Mouse (Mus musculus): Measurements from ENCODE around the gene Plekhn1. TPM values are rescaled to one million over a fixed set of nuclear protein-coding genes. Genes with fewer than 3 reads are reported as not detected.
A peak's percentile ranks its signal among the peaks of the same experiment; 100 is the strongest.

Plekhn1 gene
- total and polyA plus RNA-seq, 3 experiments: 9.7 to 25.2 (median 10.8) TPM

DNA sequence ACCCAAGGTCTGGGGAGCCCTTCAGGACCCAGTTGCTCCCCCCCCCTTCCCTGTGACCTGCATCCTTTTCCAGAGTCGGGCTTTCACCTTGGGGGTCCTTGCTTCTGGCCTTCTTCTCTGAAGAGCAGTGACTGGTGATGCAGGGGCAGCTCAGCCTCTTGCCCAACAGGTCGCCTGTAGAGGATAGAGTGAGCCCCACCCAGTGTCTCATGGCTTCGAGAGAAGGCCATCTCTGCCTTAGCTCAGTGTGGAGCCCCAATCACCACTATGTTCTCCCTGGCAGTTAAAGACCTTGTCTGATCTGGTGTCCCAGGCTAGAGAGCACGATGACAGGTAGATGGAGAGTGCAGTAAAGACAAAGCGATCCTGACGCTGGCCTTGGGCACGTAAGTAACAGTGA, 17.5 kb upstream of the Plekhn1 start:
- Histone ChIP-seq H3K4me3 (no peak overlapping the region), H3K27me3 (ENCODE audit: control insufficient read depth, insufficient read depth, low read length) (peaks cover 6% of the 10 kb centered on the region; the same call in 1 of the 2 replicates), H3K4me1 (ENCODE audit: control insufficient read depth, insufficient read depth, low read length) (peaks cover 2% of the 10 kb centered on the region; the same call in 1 of the 2 replicates), H3K9ac (ENCODE audit: low read depth, low read length) (no peak overlapping the region), H3K36me3 (ENCODE audit: control insufficient read depth, insufficient read depth, low read length) (no peaks in the 10 kb centered on the region), H3K79me2 (replicated peaks; ENCODE audit: control insufficient read depth, insufficient read depth, low read length) (no peaks in the 10 kb centered on the region), H3K27ac (no peak overlapping the region)
- intact Hi-C loops (cut with DNase I): no loop called here
- no peak for DNase-seq
- no peak for TF ChIP-seq CTCF (IDR thresholded peaks at IDR 0.05)
- TF ChIP-seq EP300 (IDR thresholded peaks at IDR 0.05; ENCODE audit: insufficient read depth, low read depth, low read length): no peak
- TF ChIP-seq POLR2A (IDR thresholded peaks at IDR 0.05; ENCODE audit: insufficient read depth, low read depth, low read length): no peak
- WGBS: 35% methylated on average over 7 of the region's 7 CpGs

DNA sequence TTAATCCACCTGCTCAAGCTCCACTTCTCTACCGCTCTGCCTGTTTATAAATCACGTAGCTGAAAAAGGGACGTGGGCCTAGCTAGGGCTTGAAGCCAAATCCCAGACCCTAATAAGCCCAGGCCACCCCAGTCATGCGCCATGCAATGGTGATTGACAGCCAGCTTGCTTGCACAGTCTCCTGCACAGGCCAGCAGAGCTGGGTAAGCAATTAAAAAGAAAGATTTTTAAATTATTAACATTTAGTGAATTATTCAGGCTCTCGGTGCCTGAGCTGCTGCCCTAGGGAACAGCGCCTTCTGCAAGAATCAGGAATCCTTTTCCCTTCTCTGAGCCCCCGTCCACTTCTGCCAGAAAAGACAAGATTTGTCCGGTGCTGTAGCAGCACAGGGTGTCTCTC, 16.4 kb upstream of the Plekhn1 start:
- peaks cover 6% of the 10 kb centered on the region; the same call in 1 of the 2 replicates for H3K27me3 ChIP-seq (ENCODE audit: control insufficient read depth, insufficient read depth, low read length)
- no peak for TF ChIP-seq CTCF (IDR thresholded peaks at IDR 0.05)
- no peak for TF ChIP-seq EP300 (IDR thresholded peaks at IDR 0.05; ENCODE audit: insufficient read depth, low read depth, low read length)
- no peak for TF ChIP-seq POLR2A (IDR thresholded peaks at IDR 0.05; ENCODE audit: insufficient read depth, low read depth, low read length)
- peaks cover 2% of the 10 kb centered on the region; the same call in 1 of the 2 replicates for H3K4me1 ChIP-seq (ENCODE audit: control insufficient read depth, insufficient read depth, low read length)
- intact Hi-C loops (cut with DNase I): no loop called here
- 77% methylated on average over 8 of the region's 8 CpGs for WGBS
- no peak overlapping the region for H3K27ac ChIP-seq
- H3K36me3 ChIP-seq (ENCODE audit: control insufficient read depth, insufficient read depth, low read length): no peaks in the 10 kb centered on the region
- no peaks in the 10 kb centered on the region for H3K79me2 ChIP-seq (replicated peaks; ENCODE audit: control insufficient read depth, insufficient read depth, low read length)
- no peak overlapping the region for H3K9ac ChIP-seq (ENCODE audit: low read depth, low read length)
- DNase-seq: no peak
- no peak overlapping the region for H3K4me3 ChIP-seq

DNA sequence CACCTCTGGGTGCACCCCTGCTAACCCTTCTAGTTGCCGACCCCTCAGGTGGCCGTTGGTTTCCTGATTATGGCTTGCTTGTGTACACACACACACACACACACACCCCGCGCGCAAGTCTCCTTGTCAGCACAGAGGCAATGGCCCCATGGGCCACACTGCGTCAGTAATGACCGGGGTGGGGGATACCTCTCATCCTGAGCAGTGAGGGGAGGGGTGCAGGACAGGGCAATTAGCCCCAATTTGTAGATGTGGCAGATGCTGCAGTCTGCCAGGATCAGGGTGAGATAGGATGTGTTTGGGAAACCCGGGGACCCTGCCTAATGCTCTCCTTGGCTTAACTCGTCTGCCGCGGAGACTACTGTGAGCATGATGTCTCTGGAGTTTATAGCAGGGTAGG, 14.9 kb upstream of the Plekhn1 start:
- H3K4me3 ChIP-seq: no peak overlapping the region
- H3K79me2 ChIP-seq (replicated peaks; ENCODE audit: control insufficient read depth, insufficient read depth, low read length): no peaks in the 10 kb centered on the region
- no peak for DNase-seq
- peaks cover 3% of the 10 kb centered on the region; the same call in 1 of the 2 replicates for H3K27me3 ChIP-seq (ENCODE audit: control insufficient read depth, insufficient read depth, low read length)
- 69% methylated on average over 11 of the region's 11 CpGs for WGBS
- no peak overlapping the region for H3K27ac ChIP-seq
- peaks cover 2% of the 10 kb centered on the region; the same call in 1 of the 2 replicates for H3K4me1 ChIP-seq (ENCODE audit: control insufficient read depth, insufficient read depth, low read length)
- no peaks in the 10 kb centered on the region for H3K36me3 ChIP-seq (ENCODE audit: control insufficient read depth, insufficient read depth, low read length)
- H3K9ac ChIP-seq (ENCODE audit: low read depth, low read length): no peak overlapping the region
- intact Hi-C loops (cut with DNase I): no loop called here
- TF ChIP-seq POLR2A (IDR thresholded peaks at IDR 0.05; ENCODE audit: insufficient read depth, low read depth, low read length) (no peak), CTCF (IDR thresholded peaks at IDR 0.05) (no peak), EP300 (IDR thresholded peaks at IDR 0.05; ENCODE audit: insufficient read depth, low read depth, low read length) (no peak)

DNA sequence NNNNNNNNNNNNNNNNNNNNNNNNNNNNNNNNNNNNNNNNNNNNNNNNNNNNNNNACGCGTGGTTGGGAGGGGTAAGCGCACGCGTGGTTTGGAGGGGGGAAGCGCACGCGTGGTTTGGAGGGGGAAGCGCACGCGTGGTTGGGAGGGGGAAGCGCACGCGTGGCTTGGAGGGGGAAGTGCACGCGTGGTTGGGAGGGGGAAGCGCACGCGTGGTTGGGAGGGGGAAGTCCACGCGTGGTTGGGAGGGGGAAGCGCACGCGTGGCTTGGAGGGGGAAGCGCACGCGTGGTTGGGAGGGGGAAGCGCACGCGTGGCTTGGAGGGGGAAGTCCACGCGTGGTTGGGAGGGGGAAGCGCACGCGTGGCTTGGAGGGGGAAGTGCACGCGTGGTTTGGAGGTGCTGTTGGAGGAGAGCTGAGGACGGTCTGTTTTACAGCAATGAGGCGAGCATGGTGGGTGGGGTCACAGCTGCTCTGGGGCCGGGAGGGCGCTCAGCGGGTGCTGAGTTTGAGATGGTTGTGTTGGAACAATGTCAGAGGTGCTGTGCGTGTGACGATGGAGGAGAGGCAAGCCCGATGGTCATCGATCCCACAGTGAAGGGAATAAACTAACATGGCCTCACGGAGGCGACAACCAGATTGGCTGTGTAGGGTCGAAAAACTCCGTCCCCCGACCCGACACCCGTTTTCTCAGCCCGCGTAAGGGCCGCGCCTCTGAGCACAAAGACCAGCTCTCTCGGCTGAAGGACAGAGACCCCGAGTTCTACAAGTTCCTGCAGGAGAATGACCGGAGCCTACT, 2.2 kb upstream of the Plekhn1 start:
- intact Hi-C loops (cut with DNase I): loop anchor here (2.0 kb wide), 1 partner anchor 126 kb away; no protein-coding TSS in a partner anchor
- Histone ChIP-seq H3K27ac (no peak overlapping the region), H3K79me2 (replicated peaks; ENCODE audit: control insufficient read depth, insufficient read depth, low read length) (peaks cover 3% of the 10 kb centered on the region), H3K27me3 (ENCODE audit: control insufficient read depth, insufficient read depth, low read length) (no peaks in the 10 kb centered on the region), H3K4me3 (no peak overlapping the region), H3K36me3 (ENCODE audit: control insufficient read depth, insufficient read depth, low read length) (no peaks in the 10 kb centered on the region), H3K9ac (ENCODE audit: low read depth, low read length) (peak overlapping the region; percentile 39), H3K4me1 (ENCODE audit: control insufficient read depth, insufficient read depth, low read length) (peaks cover 2% of the 10 kb centered on the region; the same call in 1 of the 2 replicates)
- no peak for DNase-seq
- TF ChIP-seq POLR2A (IDR thresholded peaks at IDR 0.05; ENCODE audit: insufficient read depth, low read depth, low read length) (no peak), CTCF (IDR thresholded peaks at IDR 0.05) (no peak), EP300 (IDR thresholded peaks at IDR 0.05; ENCODE audit: insufficient read depth, low read depth, low read length) (no peak)
- WGBS: 36% methylated on average over 58 of the region's 60 CpGs

DNA sequence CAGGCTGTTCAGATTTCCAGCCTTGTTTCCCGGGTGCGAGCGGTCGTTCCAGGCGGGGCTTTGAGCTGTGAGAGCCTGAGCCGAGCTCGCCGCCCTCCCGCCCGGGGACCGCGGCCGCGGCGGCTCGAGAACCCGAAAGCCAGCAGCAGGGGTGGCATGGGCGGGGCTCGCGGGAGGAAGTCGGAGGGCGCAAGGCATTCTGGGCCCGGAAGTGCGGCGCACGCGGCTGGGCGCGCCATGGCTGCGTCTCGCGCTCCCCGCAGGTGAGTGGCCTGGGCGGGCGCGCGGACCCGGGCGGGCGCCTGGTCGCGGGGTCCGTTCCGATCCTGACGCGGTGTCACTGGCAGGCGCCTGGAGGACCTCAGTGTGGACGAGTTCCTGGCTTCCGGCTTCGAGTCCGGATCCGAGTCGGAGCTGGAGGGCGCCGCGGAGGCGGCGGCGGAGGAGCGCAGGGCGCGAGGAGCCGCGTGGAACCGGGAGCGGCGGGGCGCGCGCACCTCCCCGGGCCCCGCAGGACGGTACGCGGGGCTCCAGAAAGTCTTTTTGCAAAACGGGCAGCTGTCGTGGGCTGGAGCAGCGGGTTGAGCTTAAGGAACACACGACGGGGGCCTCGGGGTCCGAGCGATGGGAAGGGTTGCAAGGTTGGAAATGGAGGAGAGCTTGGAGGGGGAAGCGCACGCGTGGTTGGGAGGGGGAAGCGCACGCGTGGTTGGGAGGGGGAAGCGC, 1.3 kb upstream of the Plekhn1 start, which contains the start of gene Noc2l:
Noc2l (plus strand) TSS at position 203 of the 726 bp plus-strand sequence.
- no peak for TF ChIP-seq EP300 (IDR thresholded peaks at IDR 0.05; ENCODE audit: insufficient read depth, low read depth, low read length)
- peak; percentile 69 for TF ChIP-seq POLR2A (IDR thresholded peaks at IDR 0.05; ENCODE audit: insufficient read depth, low read depth, low read length)
- no peak for TF ChIP-seq CTCF (IDR thresholded peaks at IDR 0.05)
- Histone ChIP-seq H3K79me2 (replicated peaks; ENCODE audit: control insufficient read depth, insufficient read depth, low read length) (peaks cover 3% of the 10 kb centered on the region), H3K9ac (ENCODE audit: low read depth, low read length) (peak within 1 kb of the TSS; percentile 90), H3K27ac (peak within 1 kb of the TSS; percentile 83), H3K36me3 (ENCODE audit: control insufficient read depth, insufficient read depth, low read length) (no peaks in the 10 kb centered on the region), H3K27me3 (ENCODE audit: control insufficient read depth, insufficient read depth, low read length) (no peaks in the 10 kb centered on the region), H3K4me3 (peak within 1 kb of the TSS; percentile 75), H3K4me1 (ENCODE audit: control insufficient read depth, insufficient read depth, low read length) (peaks cover 2% of the 10 kb centered on the region; the same call in 1 of the 2 replicates)
- WGBS: under 1% methylated on average over 86 of the region's 90 CpGs
- intact Hi-C loops (cut with DNase I): loop anchor here (2.0 kb wide), 2 partner anchors 33 to 125 kb away; partner anchors contain the start of gene AW011738
- peak; percentile 93 to 94 for DNase-seq
